19 mouse cellular contexts compared by ENCODE assay signal in genomic region chr1:62909126-62909525, GRCm38 (mm10).
A peak's percentile ranks its signal among the peaks of the same experiment; 100 is the strongest.
DNase-seq lines count a peak whose midpoint lies in the region; ATAC-seq and TF ChIP-seq lines count a peak whose summit lies in the region.
"Had no signal": no experiment of that assay in that cellular context is flagged by ENCODE, and none has a peak within 500 bp of the region (broad histone marks: within the 10 kb centered on the region; RNA-seq: fewer than 3 reads in every experiment).

No protein-coding gene starts in this region.

- H3K4me3 ChIP-seq in cerebellum, adult 2 months (replicated peaks; ENCODE audit: insufficient read depth, low read depth, low read length), result no peak overlapping the region
- no peak overlapping the region for H3K4me3 ChIP-seq in limb, embryonic 10.5 days
- H3K4me3 ChIP-seq: heart, embryonic 10.5 days; heart, embryonic 15.5 days; intestine, embryonic 15.5 days; limb, embryonic 12.5 days; midbrain, embryonic 12.5 days; neural tube, embryonic 13.5 days had no signal

- DNase-seq in cerebellum, adult 2 months, result peak; percentile 30 to 64
- DNase-seq in cerebellum, adult 11 months, result no peak
- DNase-seq in cerebellum, adult 8-10 months, result peak; percentile 9
- peak; percentile 31 to 34 for DNase-seq in cerebellum, postnatal 36 days
- DNase-seq in limb, embryonic 10.5 days (ENCODE audit: low spot score), result peak; percentile 17
- DNase-seq in kidney, postnatal 4 days, result no peak
- DNase-seq: adrenal gland, postnatal 36 days; gastrocnemius, postnatal 14 days; kidney, adult 2 months; lung, postnatal 36 days had no signal

- H3K36me3 ChIP-seq in limb, embryonic 10.5 days, result no peaks in the 10 kb centered on the region
- H3K36me3 ChIP-seq: heart, embryonic 10.5 days; heart, embryonic 15.5 days; intestine, embryonic 15.5 days; limb, embryonic 12.5 days; midbrain, embryonic 12.5 days; neural tube, embryonic 13.5 days had no signal

- no peak for TF ChIP-seq CTCF in cerebellum, adult 2 months (IDR thresholded peaks at IDR 0.05; ENCODE audit: borderline replicate concordance, insufficient read depth, low read depth, low read length)

- WGBS in cerebellum, adult 2 months, result 28% methylated on average over 5 of the region's 5 CpGs
- WGBS in limb, embryonic 10.5 days, result 77% methylated on average over 5 of the region's 5 CpGs

- no peak for ATAC-seq in megakaryocyte-erythroid progenitor cell, adult 5-6 weeks (replicated peaks; ENCODE audit: low FRiP score, low TSS enrichment, poor library complexity, severe bottlenecking)
- ATAC-seq: CD4-positive, CD25-positive, alpha-beta regulatory T cell, adult 4 months; intestine, embryonic 15.5 days had no signal

- H3K4me1 ChIP-seq in cerebellum, adult 2 months (ENCODE audit: control insufficient read depth, insufficient read depth, low read length), result peaks cover 11% of the 10 kb centered on the region; the same call in 1 of the 2 replicates
- peaks cover 54% of the 10 kb centered on the region for H3K4me1 ChIP-seq in limb, embryonic 10.5 days
- H3K4me1 ChIP-seq: heart, embryonic 15.5 days; intestine, embryonic 15.5 days had no signal

- no peaks in the 10 kb centered on the region for H3K27me3 ChIP-seq in cerebellum, adult 2 months (ENCODE audit: control insufficient read depth, insufficient read depth, low read length)
- no peaks in the 10 kb centered on the region for H3K27me3 ChIP-seq in limb, embryonic 10.5 days (ENCODE audit: low read depth, poor library complexity, severe bottlenecking)
- H3K27me3 ChIP-seq: heart, embryonic 15.5 days; intestine, embryonic 15.5 days; limb, embryonic 12.5 days; neural tube, embryonic 13.5 days had no signal

- TF ChIP-seq POLR2A in cerebellum, adult 2 months (IDR thresholded peaks at IDR 0.05; ENCODE audit: borderline replicate concordance, insufficient read depth, low read length), result no peak

- no peaks in the 10 kb centered on the region for H3K9me3 ChIP-seq in limb, embryonic 10.5 days (replicated peaks)
- H3K9me3 ChIP-seq: heart, embryonic 10.5 days; heart, embryonic 15.5 days; intestine, embryonic 15.5 days; limb, embryonic 12.5 days; midbrain, embryonic 12.5 days; neural tube, embryonic 13.5 days had no signal

- H3K27ac ChIP-seq in cerebellum, adult 2 months (ENCODE audit: insufficient read depth, low read length), result no peak overlapping the region
- H3K27ac ChIP-seq in limb, embryonic 10.5 days, result no peak overlapping the region
- H3K27ac ChIP-seq: heart, embryonic 10.5 days; heart, embryonic 15.5 days; hindbrain, postnatal 0 days; intestine, embryonic 15.5 days; limb, embryonic 12.5 days; midbrain, embryonic 12.5 days had no signal

Comparison
In these comparisons a context has a peak if more than half of its experiments do, and no peak if none do; other contexts are left out.
1. DNase-seq: peak in cerebellum, adult 2 months (2 of 2), cerebellum, adult 8-10 months (single experiment), cerebellum, postnatal 36 days (2 of 2) and limb, embryonic 10.5 days (single experiment); none in cerebellum, adult 11 months (single experiment) and kidney, postnatal 4 days (0 of 2).